Mouse (Mus musculus) liver, embryonic 12.5 days (tissue): ENCODE measurements around the gene Cbx5. TPM values are rescaled to one million over a fixed set of nuclear protein-coding genes. Genes with fewer than 3 reads are reported as not detected.

Experiments
- ATAC-seq: fragments of 200-750 bp; cut with Nextera tagmentation; 2 replicates; pipeline ENCODE4 v1.8.0; 2017; ENCODE audit warnings: moderate number of reproducible peaks, mild to moderate bottlenecking, moderate library complexity
- H3K27ac ChIP-seq: fragments of 300-500 bp; sonication (generic); 2 replicates; pipeline ENCODE4 v1.5.1; 2016; ENCODE audit warnings: mild to moderate bottlenecking
- H3K27me3 ChIP-seq: fragments of 300-500 bp; sonication (generic); replicated peaks from 2 replicates; pipeline ENCODE4 v1.6.1; 2016; ENCODE audit warnings: mild to moderate bottlenecking, moderate library complexity
- H3K36me3 ChIP-seq: fragments of 300-500 bp; sonication (generic); 2 replicates; pipeline ENCODE4 v1.6.1; 2016; ENCODE audit warnings: mild to moderate bottlenecking, moderate library complexity
- H3K4me1 ChIP-seq: fragments of 300-500 bp; sonication (generic); 2 replicates; pipeline ENCODE4 v1.6.1; 2016
- H3K4me2 ChIP-seq: fragments of 300-500 bp; sonication (generic); 2 replicates; pipeline ENCODE4 v1.6.1; 2016; ENCODE audit warnings: mild to moderate bottlenecking, moderate library complexity
- H3K4me3 ChIP-seq: fragments of 300-500 bp; sonication (generic); 2 replicates; pipeline ENCODE4 v1.5.1; 2016; ENCODE audit warnings: mild to moderate bottlenecking, moderate library complexity
- H3K9ac ChIP-seq: fragments of 300-500 bp; sonication (generic); 2 replicates; pipeline ENCODE4 v1.6.1; 2016; ENCODE audit warnings: mild to moderate bottlenecking, moderate library complexity
- H3K9me3 ChIP-seq: fragments of 300-500 bp; sonication (generic); replicated peaks from 2 replicates; pipeline ENCODE4 v1.6.1; 2016; ENCODE audit warnings: mild to moderate bottlenecking, moderate library complexity
- WGBS: fragments of 180-500 bp; shearing (Covaris S2); methylation state at CpG from one replicate; pipeline ENCODE4 v1.1.7; 2016; ENCODE audit not compliant: insufficient replicate concordance; 5-methylcytosine and 5-hydroxymethylcytosine counted together
- polyA plus RNA-seq: library from polyadenylated mRNA; unstranded; fragments of >200 nt; fragmentation: Nextera tagmentation; extraction: Ambion mirVana; gene quantifications from 2 replicates; pipeline ENCODE4 v1.2.1, GENCODE M21; 2016

Cbx5 gene
- polyA plus RNA-seq, 1 experiment from 2014 or later: 84.5 TPM

DNA sequence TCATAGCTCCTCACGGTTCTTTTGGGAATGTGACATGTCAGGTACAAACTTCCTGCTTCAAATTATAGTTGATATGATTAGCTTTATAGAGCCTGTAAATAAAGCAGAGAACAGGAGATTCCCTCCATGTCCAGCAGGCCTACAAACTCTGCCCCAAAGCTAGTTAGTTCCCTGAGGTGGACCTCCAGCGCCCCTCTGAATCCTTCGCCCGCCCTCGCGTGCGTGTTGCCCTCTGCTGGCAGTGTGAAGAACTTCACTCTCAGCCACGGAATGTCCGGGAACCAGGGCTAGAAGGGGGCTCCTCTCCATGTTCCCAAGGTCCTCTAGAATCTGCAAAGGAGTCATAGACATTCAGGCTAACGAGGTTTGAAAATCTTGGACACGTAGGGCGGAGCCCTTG, 61.5 kb downstream of the Cbx5 start:
- H3K4me3 ChIP-seq: no peak overlapping the region
- H3K36me3 ChIP-seq: no peaks in the 10 kb centered on the region
- H3K9me3 ChIP-seq: no peaks in the 10 kb centered on the region
- ATAC-seq: no peak
- H3K27me3 ChIP-seq: peaks cover 100% of the 10 kb centered on the region
- peak overlapping the region; percentile 35; the same call in 1 of the 2 replicates for H3K4me2 ChIP-seq
- no peak overlapping the region for H3K9ac ChIP-seq
- 5% methylated on average over 12 of the region's 12 CpGs for WGBS
- H3K27ac ChIP-seq: no peak overlapping the region
- peaks cover 22% of the 10 kb centered on the region for H3K4me1 ChIP-seq

DNA sequence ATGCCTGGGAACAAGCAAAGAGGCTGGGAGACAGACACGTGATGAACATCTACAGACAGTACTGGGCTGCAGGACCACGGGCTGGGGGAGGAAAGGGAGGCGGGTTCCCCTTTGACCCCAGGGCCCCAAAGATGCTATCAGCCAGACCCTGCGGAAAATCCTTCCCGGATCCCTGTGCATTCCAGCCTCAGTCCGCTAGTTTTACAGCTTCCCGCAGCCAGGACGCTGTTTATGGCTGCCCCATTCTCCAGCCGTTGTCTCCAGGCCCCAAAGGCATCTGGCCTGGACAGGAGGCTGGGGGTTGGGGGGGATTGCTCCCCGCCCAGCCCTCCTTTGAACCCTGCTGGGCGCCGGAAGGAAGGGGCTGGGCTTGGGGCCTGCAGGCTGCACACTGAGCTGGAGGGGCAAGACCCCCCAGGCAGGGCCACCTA, 62.0 kb downstream of the Cbx5 start:
- Histone ChIP-seq H3K36me3 (no peaks in the 10 kb centered on the region), H3K4me3 (no peak overlapping the region), H3K4me1 (peaks cover 17% of the 10 kb centered on the region), H3K9me3 (no peaks in the 10 kb centered on the region), H3K27me3 (peaks cover 100% of the 10 kb centered on the region), H3K27ac (no peak overlapping the region), H3K9ac (0 out of 2 replicates have a peak overlapping the region, but pooled peaks have one; percentile 14), H3K4me2 (peak overlapping the region; percentile 35)
- ATAC-seq: peak; percentile 1; the same call in 1 of the 2 replicates
- WGBS: 9% methylated on average over 12 of the region's 12 CpGs

DNA sequence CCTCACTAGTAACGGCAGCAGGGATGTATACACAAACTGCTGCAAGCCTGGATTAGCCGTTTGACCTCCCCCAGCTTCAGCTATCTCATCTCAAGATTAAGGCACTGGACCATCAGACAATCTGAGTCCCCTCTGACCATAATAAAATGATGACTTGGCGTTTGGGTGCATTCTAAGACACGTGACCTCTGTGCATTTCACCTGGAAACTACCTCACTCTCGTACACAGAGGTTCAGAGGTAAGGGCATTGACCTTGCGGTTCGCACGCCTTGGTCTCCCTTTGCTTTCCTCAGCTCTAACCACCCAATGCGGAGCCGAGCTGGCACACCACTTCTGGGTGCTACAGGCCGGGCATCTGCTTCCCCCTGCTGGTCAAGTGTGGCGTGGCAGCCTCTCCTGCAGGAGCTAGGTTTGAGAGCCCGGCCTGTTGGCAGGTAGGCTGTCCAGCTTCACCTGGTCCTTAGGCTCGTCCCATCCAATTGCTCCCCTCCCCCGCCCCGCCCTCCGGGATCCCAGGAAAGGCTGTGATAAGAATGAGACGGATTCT, 62.7 kb downstream of the Cbx5 start:
- Histone ChIP-seq H3K27ac (no peak overlapping the region), H3K4me1 (peaks cover 10% of the 10 kb centered on the region), H3K36me3 (no peaks in the 10 kb centered on the region), H3K4me3 (no peak overlapping the region), H3K4me2 (peak overlapping the region; percentile 35), H3K9me3 (no peaks in the 10 kb centered on the region), H3K9ac (no peak overlapping the region), H3K27me3 (peaks cover 100% of the 10 kb centered on the region)
- WGBS: 2% methylated on average over 18 of the region's 18 CpGs
- peak; percentile 49; the same call in 1 of the 2 replicates for ATAC-seq

DNA sequence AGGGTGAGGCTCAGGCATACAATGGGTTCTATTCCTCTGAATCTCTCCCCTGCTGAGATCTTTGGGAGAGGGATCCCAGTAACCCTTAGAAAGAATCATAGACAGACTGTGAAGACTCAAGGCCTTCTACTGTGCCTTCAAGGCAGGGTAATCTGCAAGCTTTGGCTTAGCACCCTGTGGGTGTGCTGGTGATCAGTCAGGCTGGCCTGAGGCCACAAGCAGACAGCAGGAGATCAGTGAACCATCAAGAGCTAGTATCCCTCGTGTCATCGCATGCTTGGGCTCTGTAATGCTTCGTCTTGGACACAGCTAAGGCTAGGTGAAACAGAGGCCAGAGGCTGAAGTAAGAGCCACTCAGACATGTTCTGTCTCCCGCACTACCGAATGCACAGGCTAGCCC, 66.4 kb downstream of the Cbx5 start:
- no peak for ATAC-seq
- Histone ChIP-seq H3K4me3 (no peak overlapping the region), H3K4me1 (peaks cover 33% of the 10 kb centered on the region), H3K27ac (no peak overlapping the region), H3K36me3 (no peaks in the 10 kb centered on the region), H3K27me3 (peaks cover 100% of the 10 kb centered on the region), H3K9ac (no peak overlapping the region), H3K9me3 (no peaks in the 10 kb centered on the region), H3K4me2 (no peak overlapping the region)
- WGBS: 63% methylated on average over 5 of the region's 5 CpGs

DNA sequence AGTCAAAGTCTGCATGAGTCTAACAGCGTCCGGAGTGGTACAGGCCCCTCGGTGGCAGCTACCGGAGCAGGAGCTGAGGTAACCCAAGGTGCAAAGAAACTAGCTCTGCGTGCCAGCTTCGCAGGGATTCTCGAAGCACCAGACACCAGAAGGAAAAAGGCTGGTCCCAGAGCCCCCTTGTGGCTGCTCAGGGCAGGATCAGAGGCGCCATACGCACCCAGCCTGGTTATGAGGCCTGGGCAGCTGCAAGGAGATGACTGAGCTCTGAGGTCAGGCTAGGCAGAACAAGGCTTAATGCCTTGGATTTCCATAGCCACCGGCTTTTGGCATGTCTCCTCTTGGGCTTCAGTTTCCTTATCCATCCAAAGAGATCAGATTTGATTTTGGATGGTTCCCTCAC, 67.1 kb downstream of the Cbx5 start:
- WGBS: 5% methylated on average over 10 of the region's 10 CpGs
- Histone ChIP-seq H3K4me1 (peaks cover 27% of the 10 kb centered on the region), H3K4me2 (no peak overlapping the region), H3K9me3 (no peaks in the 10 kb centered on the region), H3K9ac (no peak overlapping the region), H3K4me3 (no peak overlapping the region), H3K27ac (no peak overlapping the region), H3K27me3 (peaks cover 100% of the 10 kb centered on the region), H3K36me3 (no peaks in the 10 kb centered on the region)
- no peak for ATAC-seq

DNA sequence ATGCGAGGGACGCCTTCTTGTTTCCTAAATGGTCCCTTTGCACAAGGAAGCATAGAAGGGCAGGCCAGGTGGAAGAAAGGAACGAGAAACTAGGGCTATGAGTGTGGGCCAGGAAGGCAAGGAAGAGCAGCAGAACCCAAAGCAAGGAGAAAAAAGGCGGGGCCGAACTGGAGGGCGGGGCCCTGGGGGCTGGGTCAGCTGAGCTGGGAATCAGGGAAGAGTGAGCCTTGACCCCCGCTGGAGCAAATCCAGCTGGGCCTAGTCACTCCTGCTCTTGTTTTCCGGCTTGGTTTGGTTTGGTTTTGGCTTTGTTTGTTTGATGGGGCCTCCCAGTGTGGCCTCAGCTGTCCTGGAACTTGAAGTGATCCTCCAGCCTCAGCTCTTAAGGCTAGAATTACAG, 68.3 kb downstream of the Cbx5 start:
- no peak overlapping the region for H3K4me2 ChIP-seq
- H3K4me3 ChIP-seq: no peak overlapping the region
- no peaks in the 10 kb centered on the region for H3K36me3 ChIP-seq
- no peaks in the 10 kb centered on the region for H3K9me3 ChIP-seq
- no peak overlapping the region for H3K27ac ChIP-seq
- H3K27me3 ChIP-seq: peaks cover 100% of the 10 kb centered on the region
- WGBS: 13% methylated on average over 8 of the region's 8 CpGs
- H3K4me1 ChIP-seq: peaks cover 23% of the 10 kb centered on the region
- no peak for ATAC-seq
- no peak overlapping the region for H3K9ac ChIP-seq

DNA sequence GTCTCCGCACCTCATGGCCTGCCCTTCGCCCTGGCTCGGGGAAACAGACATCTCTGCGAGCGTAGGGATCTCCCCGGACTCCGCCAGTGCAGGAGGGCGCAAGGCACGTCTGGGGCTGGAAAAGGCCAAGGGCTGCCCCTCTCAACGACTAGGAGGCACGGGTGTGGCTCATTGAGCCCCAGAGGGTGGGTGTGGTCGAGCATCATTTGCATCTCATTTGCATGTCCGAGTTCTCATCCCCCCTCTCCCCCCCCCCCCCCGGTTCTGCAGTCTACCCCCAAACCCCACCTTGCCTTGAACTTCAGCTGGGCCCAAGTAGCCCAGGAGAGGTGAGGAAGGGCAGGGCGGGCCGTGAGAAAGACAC, 69.3 kb downstream of the Cbx5 start:
- no peak for ATAC-seq
- H3K4me1 ChIP-seq: peaks cover 28% of the 10 kb centered on the region
- H3K4me2 ChIP-seq: peak overlapping the region; percentile 70
- no peaks in the 10 kb centered on the region for H3K36me3 ChIP-seq
- WGBS: 7% methylated on average over 15 of the region's 16 CpGs
- no peaks in the 10 kb centered on the region for H3K9me3 ChIP-seq
- H3K27me3 ChIP-seq: peaks cover 100% of the 10 kb centered on the region
- no peak overlapping the region for H3K27ac ChIP-seq
- peak overlapping the region; percentile 20 for H3K4me3 ChIP-seq
- no peak overlapping the region for H3K9ac ChIP-seq

DNA sequence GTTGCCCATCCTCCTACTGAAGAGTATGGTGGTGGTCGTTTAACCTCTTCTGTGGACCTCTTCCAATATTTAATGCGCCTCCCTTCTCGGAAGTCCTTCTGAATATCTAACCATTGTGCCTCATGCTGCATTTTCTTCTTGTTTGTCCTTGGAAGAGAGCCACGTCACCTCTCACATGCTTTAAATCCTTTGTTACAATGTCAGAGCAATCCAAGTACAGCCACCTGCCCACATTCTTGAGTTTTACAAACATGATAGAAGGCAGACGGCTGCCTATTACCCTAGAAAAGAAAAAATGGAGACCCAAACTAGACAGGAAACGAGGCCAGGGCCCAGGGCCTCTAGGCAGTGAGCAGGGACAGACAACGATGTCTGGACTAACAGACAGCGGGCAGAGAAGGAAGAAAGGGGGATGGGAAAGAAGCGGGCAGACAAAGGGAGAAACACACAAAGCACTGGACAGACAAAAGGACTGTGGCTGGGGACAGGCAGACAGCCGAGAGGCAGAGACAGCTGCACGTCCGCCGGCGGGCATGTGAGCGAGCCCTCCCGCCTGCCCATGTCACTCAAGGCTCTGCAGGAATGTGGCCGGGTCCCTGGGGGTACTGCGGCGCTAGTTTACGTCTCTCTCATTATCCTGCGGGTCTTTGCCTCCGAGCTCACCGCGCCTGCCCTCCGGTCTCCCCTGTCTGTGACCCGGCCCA, 69.9 kb downstream of the Cbx5 start:
- peaks cover 33% of the 10 kb centered on the region for H3K4me1 ChIP-seq

DNA sequence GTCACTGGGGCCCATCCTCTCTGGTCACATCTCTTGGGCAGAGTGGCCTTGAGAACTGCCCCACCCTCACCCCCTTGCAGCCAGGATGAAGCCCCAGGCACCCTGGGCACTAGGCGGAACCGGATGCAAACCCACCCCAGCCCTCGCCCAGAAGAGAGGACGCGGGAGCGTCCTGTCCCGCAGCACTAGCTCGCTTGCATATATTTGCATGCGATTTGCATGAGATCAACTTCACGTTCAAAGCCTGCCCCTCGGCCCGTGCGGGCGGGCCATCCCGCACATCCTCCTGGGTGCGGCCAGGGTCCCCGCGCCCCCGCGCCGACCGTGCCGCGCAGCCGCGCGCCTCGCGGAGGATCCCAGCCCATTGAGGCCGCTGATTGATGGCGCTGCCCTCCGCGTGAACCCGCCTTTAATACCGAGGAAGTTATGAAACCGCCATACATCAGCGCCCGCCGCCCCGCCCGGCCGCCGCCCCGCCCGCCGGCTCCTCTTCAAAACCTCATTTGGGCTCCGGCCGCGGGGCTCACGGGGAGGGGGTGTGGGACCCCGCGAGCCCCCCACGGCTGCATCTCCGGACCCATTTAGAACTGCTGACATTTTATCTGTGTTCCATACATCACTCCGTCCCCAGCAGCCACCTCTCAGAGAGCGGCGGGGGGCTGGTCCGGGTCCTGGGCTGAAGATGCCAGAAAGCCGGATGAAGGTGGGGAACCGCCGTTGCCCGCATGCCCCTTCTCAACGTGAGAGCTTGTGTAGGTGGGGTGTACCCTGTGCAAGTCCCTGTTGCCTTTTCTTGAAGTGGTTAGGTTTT, 70.6 kb downstream of the Cbx5 start:
- Histone ChIP-seq H3K9me3 (no peaks in the 10 kb centered on the region), H3K27me3 (peaks cover 88% of the 10 kb centered on the region), H3K4me1 (peaks cover 39% of the 10 kb centered on the region), H3K9ac (no peak overlapping the region; the same call in 1 of the 2 replicates), H3K27ac (no peak overlapping the region), H3K4me3 (peak overlapping the region; percentile 50), H3K36me3 (no peaks in the 10 kb centered on the region), H3K4me2 (peak overlapping the region; percentile 70)
- no peak for ATAC-seq
- 1% methylated on average over 63 of the region's 63 CpGs for WGBS

More for the DNA sequence above, 69.9 kb downstream of the Cbx5 start:
- H3K27ac ChIP-seq: no peak overlapping the region
- H3K9ac ChIP-seq: no peak overlapping the region
- no peak for ATAC-seq
- peak overlapping the region; percentile 70 for H3K4me2 ChIP-seq
- peaks cover 96% of the 10 kb centered on the region for H3K27me3 ChIP-seq
- H3K4me3 ChIP-seq: peak overlapping the region; percentile 50
- H3K36me3 ChIP-seq: no peaks in the 10 kb centered on the region
- WGBS: 10% methylated on average over 26 of the region's 26 CpGs
- no peaks in the 10 kb centered on the region for H3K9me3 ChIP-seq

DNA sequence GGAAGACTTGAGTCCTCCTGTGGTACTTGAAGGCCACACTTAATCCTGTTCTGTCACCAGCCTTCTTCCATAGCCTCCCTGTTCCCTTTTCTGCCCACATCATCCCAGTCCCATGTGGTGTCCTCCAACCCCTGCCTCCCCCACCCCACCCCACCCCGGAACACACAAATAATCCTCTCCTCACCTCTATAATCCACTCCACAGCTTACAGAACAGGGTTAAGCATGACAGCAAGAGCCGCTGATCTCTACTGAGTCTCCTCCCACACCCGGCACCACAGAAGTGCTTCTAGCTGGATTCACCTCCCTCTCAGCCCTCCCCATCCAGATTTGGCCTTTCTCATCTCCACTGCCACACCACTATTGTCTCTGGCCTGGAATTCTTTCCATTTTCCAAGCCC, 71.8 kb downstream of the Cbx5 start:
- H3K27ac ChIP-seq: no peak overlapping the region
- H3K9ac ChIP-seq: no peak overlapping the region
- no peak for ATAC-seq
- H3K9me3 ChIP-seq: no peaks in the 10 kb centered on the region
- peaks cover 46% of the 10 kb centered on the region for H3K4me1 ChIP-seq
- no peak overlapping the region for H3K4me2 ChIP-seq
- peaks cover 76% of the 10 kb centered on the region for H3K27me3 ChIP-seq
- H3K36me3 ChIP-seq: no peaks in the 10 kb centered on the region
- H3K4me3 ChIP-seq: no peak overlapping the region
- WGBS: 30% methylated on average over 3 of the region's 3 CpGs

DNA sequence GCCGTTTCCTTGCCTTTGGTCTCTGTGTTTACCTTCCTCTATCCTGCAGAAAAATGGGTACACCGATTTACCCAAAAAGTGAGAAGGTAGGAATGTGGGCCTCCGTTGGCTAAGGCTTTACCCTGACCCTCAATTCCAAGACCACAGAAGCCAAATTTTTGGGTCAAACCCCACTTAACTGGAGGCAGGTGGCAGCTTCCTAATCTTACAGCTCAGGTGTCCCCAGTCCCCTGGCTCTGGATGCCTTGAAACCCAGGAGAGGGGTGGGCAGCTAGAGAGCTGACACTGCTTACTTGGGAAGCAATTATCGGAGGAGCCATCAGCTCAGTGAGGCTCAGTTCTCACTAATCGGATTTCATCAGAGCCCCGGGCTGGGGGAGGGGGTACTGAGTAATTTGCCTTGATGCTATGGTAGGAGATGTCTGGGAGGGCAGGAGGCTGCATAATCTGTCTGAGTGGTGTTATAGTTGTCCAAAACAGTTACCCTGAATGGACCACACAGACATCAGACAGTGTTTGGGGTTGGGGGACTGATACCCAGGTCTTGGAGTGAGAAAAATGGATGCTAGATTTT, 72.5 kb downstream of the Cbx5 start, which contains the start of gene Smug1:
Gene Smug1 (minus strand): TSS at position 51 of the 574 bp plus-strand sequence.
- Histone ChIP-seq H3K4me3 (no peak within 1 kb of the TSS), H3K36me3 (no peaks in the 10 kb centered on the region), H3K27me3 (peaks cover 70% of the 10 kb centered on the region), H3K27ac (no peak within 1 kb of the TSS), H3K9me3 (no peaks in the 10 kb centered on the region), H3K9ac (no peak within 1 kb of the TSS), H3K4me2 (no peak within 1 kb of the TSS), H3K4me1 (peaks cover 53% of the 10 kb centered on the region)
- ATAC-seq: no peak
- 35% methylated on average over 6 of the region's 6 CpGs for WGBS

DNA sequence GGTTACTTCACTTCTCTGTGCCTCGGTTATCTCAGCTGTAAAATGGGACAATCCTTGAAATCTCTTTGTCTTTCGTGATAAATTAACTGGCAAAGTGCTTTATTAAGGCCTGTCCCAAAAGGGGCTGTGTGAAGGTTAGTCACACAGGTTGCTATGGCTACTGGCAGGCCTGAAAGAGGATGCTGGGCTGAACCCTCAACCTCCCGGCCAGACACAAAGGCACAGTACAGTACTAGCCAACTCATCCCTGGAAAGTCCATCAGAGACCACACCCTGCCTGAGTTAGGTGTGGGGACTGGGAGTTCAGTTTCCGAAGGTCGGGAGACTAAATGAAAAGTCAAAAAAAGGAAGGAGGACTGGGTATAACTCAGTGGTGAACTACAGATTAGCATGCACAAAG, 73.7 kb downstream of the Cbx5 start:
- WGBS: 42% methylated on average over 5 of the region's 5 CpGs
- no peaks in the 10 kb centered on the region for H3K36me3 ChIP-seq
- H3K27ac ChIP-seq: no peak overlapping the region
- no peak for ATAC-seq
- no peaks in the 10 kb centered on the region for H3K9me3 ChIP-seq
- H3K4me3 ChIP-seq: no peak overlapping the region
- H3K27me3 ChIP-seq: peaks cover 57% of the 10 kb centered on the region
- H3K4me1 ChIP-seq: peaks cover 55% of the 10 kb centered on the region
- no peak overlapping the region for H3K9ac ChIP-seq
- no peak overlapping the region for H3K4me2 ChIP-seq
